Mouse (Mus musculus) intestine, postnatal 0 days (tissue): ENCODE measurements at regions not wholly inside any gene's neighbourhood (a gene's known extent, or its start where the extent isn't known, plus 50 kb on each side); places are given as distances from the start of the nearest gene placed in this dataset.

Experiments
- ATAC-seq: fragments of 200-750 bp; cut with Nextera tagmentation; 2 replicates; pipeline ENCODE4 v1.8.0; 2017; ENCODE audit warnings: mild to moderate bottlenecking, moderate TSS enrichment, moderate library complexity
- H3K27ac ChIP-seq: fragments of 300-500 bp; sonication (generic); 2 replicates; pipeline ENCODE4 v1.5.1; 2014; ENCODE audit warnings: mild to moderate bottlenecking, low read depth, low read length, moderate library complexity
- H3K27me3 ChIP-seq: fragments of 300-500 bp; sonication (generic); replicated peaks from 2 replicates; pipeline ENCODE4 v1.6.1; 2014; ENCODE audit warnings: low read length, mixed read lengths; ENCODE audit not compliant: control insufficient read depth, insufficient read depth
- H3K36me3 ChIP-seq: fragments of 300-500 bp; sonication (generic); 2 replicates; pipeline ENCODE4 v1.6.1; 2014; ENCODE audit warnings: mild to moderate bottlenecking, moderate library complexity; ENCODE audit not compliant: control insufficient read depth, insufficient read depth
- H3K4me1 ChIP-seq: fragments of 300-500 bp; sonication (generic); replicated peaks from 2 replicates; pipeline ENCODE4 v1.6.1; 2014; ENCODE audit warnings: antibody characterized with exemption, low read length, mixed read lengths; ENCODE audit not compliant: control insufficient read depth, insufficient read depth
- H3K4me2 ChIP-seq: fragments of 300-500 bp; sonication (generic); replicated peaks from 2 replicates; pipeline ENCODE4 v1.6.1; 2014; ENCODE audit warnings: low read depth, mild to moderate bottlenecking, moderate library complexity
- H3K4me3 ChIP-seq: fragments of 300-500 bp; sonication (generic); 2 replicates; pipeline ENCODE4 v1.5.1; 2014; ENCODE audit warnings: low read depth, low read length
- H3K9ac ChIP-seq: fragments of 300-500 bp; sonication (generic); 2 replicates; pipeline ENCODE4 v1.6.1; 2014; ENCODE audit warnings: mild to moderate bottlenecking, low read depth, low read length
- H3K9me3 ChIP-seq: fragments of 300-500 bp; sonication (generic); 2 replicates; pipeline ENCODE4 v1.6.1; 2016; ENCODE audit warnings: mixed run types; ENCODE audit not compliant: control insufficient read depth
- CTCF ChIP-seq: sonication (generic); IDR thresholded peaks from 2 replicates; pipeline ENCODE4 v1.5.1; 2016; ENCODE audit warnings: low read depth, mild to moderate bottlenecking, control low read depth, antibody characterized with exemption, moderate library complexity
- WGBS: fragments of 180-500 bp; shearing (Covaris S2); extraction: QIAGEN DNeasy Blood & Tissue Kit; methylation state at CpG from one replicate; pipeline ENCODE4 v1.1.7; 2014; 5-methylcytosine and 5-hydroxymethylcytosine counted together

DNA sequence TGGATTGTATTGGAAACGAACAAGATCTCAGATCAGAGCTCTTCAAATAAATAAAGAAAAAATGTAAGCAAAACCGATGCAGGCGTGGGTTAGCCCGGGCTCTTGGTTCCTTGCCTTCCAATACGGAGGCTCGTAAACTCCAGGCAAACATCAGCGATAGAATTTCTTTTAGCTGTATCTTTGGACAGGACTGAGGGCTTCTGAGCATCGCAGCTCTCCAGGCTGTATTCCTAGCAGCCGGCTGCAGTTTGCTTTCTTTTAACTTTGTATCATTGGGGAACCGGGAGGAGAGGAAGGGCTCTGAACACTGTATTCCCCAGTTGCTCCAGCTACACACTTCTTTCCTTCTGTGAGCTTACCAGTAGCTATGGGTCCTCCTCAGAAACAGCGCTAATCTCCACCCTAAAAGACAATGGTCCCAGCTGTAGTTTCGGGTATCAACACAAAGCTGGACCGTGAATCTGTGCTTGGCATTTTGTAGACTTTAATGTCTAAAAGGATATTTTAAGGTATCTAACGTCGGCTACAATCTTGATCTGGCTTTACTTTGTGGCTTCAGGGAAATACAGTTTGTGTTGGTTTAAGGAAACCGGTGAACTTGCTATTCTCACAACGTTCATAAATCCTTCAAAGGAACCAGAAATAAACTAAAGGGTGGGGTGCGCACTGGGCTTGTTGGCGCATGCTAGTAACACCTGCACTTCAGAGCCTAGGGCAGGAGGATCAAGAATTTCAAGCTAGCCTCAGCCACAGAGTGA is 183.2 kb downstream of the Tfap2c start:
- Histone ChIP-seq H3K27ac (no peak overlapping the region), H3K4me3 (no peak overlapping the region), H3K4me2 (no peak overlapping the region), H3K4me1 (no peaks in the 10 kb centered on the region), H3K36me3 (no peaks in the 10 kb centered on the region), H3K27me3 (peaks cover 76% of the 10 kb centered on the region), H3K9ac (no peak overlapping the region), H3K9me3 (no peaks in the 10 kb centered on the region)
- WGBS: 5% methylated on average over 19 of the region's 19 CpGs
- no peak for TF ChIP-seq CTCF
- ATAC-seq: no peak

DNA sequence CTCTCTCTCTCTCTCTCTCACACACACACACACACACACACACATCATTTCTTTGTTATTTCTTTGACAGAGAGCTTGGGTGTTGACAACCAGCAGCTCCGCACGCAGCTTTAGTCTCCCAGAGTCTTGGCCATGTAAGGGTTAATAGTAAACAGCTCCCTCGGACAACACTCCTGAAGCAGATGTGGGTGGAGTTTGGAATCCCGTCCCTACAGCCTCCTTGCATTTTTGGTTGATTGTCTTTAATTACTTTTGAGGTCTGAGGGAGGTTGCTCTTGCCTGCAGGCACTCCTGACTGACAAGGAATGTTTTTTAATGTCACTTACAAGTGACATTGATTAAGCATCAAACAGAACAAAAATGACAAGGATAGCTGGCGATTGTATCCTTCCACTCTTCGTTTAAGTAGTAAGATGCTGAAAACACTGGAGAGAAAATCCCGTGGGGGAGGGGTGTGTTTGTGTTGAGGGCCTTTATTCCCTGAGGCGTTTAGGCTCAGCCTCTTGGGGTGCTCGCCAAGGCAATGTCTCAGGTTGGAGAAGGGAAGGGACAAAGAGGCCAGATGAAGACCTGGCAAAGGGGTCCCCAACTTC is 184.1 kb downstream of the Tfap2c start:
- Histone ChIP-seq H3K9ac (no peak overlapping the region), H3K4me1 (no peaks in the 10 kb centered on the region), H3K4me2 (no peak overlapping the region), H3K27ac (no peak overlapping the region), H3K4me3 (no peak overlapping the region), H3K36me3 (no peaks in the 10 kb centered on the region), H3K27me3 (peaks cover 75% of the 10 kb centered on the region), H3K9me3 (no peaks in the 10 kb centered on the region)
- 5% methylated on average over 9 of the region's 9 CpGs for WGBS
- TF ChIP-seq CTCF: no peak
- no peak for ATAC-seq

DNA sequence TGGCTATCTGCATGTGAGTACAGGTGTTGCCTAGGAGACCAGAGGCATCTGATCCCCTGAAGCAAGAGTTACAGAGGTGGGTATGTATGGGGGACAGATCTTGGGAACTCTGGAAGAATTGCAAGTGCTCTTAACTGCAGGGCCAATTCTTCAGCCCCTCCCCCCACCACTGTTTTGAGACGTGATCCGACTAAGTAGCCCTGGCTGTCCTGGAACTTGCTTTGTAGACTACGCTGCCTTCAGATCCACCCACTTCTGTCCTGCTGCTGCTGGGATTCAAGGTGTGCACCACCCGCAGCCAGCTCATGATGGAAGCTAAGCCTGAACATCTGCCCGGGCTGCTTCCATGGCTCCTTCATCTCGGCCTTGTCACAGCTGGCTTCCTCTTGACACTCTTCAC is 186.2 kb downstream of the Tfap2c start:
- no peaks in the 10 kb centered on the region for H3K9me3 ChIP-seq
- no peaks in the 10 kb centered on the region for H3K4me1 ChIP-seq
- H3K36me3 ChIP-seq: no peaks in the 10 kb centered on the region
- H3K4me3 ChIP-seq: no peak overlapping the region
- no peak overlapping the region for H3K4me2 ChIP-seq
- H3K9ac ChIP-seq: no peak overlapping the region
- peaks cover 69% of the 10 kb centered on the region for H3K27me3 ChIP-seq
- TF ChIP-seq CTCF: no peak
- no peak for ATAC-seq
- no peak overlapping the region for H3K27ac ChIP-seq
- 22% methylated on average over 6 of the region's 6 CpGs for WGBS

DNA sequence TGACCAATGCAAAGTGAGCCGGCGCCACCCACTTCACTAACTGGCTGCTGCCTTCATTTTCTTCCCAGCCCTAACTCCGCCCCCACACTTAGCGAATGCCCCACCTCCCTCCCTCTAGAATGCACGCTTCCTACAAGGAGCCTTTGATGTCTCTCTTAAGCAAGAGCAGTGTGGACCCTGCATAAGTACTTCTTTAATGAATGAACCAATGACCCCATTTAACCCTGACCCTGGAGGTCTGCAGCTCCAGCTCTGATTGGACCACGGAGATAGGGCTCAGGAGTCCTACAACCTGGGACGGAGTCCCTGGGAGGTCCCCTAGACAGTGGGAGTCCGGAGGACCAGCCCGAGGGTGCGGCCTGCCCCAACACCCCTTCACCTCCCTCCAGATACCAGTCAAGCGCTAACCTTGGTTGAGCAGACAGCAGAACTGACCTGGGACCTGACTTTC is 189.7 kb downstream of the Tfap2c start:
- ATAC-seq: no peak; the same call in 1 of the 2 replicates
- no peaks in the 10 kb centered on the region for H3K4me1 ChIP-seq
- WGBS: 15% methylated on average over 11 of the region's 11 CpGs
- no peak overlapping the region for H3K27ac ChIP-seq
- no peaks in the 10 kb centered on the region for H3K36me3 ChIP-seq
- H3K4me2 ChIP-seq: 0 out of 2 replicates have a peak overlapping the region, but pooled peaks have one; percentile 24
- H3K9ac ChIP-seq: no peak overlapping the region
- no peak overlapping the region for H3K4me3 ChIP-seq
- H3K9me3 ChIP-seq: no peaks in the 10 kb centered on the region
- no peak for TF ChIP-seq CTCF
- peaks cover 37% of the 10 kb centered on the region for H3K27me3 ChIP-seq

DNA sequence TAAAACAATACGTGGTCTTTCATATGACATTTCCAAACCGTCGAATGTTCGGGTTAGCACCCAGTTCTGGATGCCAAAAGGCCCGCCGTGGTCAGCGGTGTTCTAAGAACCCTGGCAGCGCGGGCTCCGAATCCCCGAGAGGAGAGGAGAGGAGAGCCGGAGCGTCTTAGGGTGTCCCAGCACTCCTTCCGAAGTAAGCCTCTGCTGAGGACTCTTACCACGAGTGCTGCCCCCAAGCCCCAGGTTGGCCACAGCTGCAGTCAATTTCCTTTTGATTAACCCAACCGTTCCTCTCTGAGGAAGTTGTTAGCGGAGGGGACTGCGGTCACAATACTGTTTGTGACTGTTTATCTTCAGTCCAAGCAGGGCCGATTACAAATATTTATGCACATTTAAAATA is 190.1 kb downstream of the Tfap2c start:
- H3K27me3 ChIP-seq: peaks cover 33% of the 10 kb centered on the region
- no peaks in the 10 kb centered on the region for H3K36me3 ChIP-seq
- no peaks in the 10 kb centered on the region for H3K9me3 ChIP-seq
- H3K4me2 ChIP-seq: no peak overlapping the region
- ATAC-seq: no peak
- H3K4me1 ChIP-seq: no peaks in the 10 kb centered on the region
- no peak for TF ChIP-seq CTCF
- no peak overlapping the region for H3K9ac ChIP-seq
- no peak overlapping the region for H3K27ac ChIP-seq
- WGBS: 20% methylated on average over 19 of the region's 19 CpGs
- no peak overlapping the region for H3K4me3 ChIP-seq

DNA sequence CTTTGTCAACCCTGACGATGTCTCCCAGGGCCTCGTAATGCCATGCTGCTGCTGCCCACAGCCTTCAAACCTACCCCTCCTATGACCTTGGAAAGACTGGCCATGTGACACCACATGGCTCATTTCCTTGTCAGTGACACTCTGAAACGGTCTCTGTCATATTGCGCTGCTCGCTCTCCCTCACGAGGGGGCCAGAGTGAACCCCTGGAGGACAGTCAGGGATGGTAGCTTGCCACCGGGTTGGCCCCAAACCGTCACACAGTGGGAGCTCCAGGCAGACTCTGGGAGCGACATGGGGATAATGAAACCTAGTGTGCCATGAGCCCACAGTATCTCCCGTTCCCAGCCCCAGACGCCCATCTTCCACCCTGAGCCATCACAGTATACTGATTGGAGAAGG is 188.8 kb downstream of the Bmp7 start:
- Histone ChIP-seq H3K4me1 (no peaks in the 10 kb centered on the region), H3K36me3 (no peaks in the 10 kb centered on the region), H3K4me2 (no peak overlapping the region), H3K4me3 (no peak overlapping the region), H3K27ac (no peak overlapping the region), H3K9ac (no peak overlapping the region), H3K9me3 (no peaks in the 10 kb centered on the region), H3K27me3 (no peaks in the 10 kb centered on the region)
- no peak for TF ChIP-seq CTCF
- no peak for ATAC-seq
- WGBS: 82% methylated on average over 11 of the region's 11 CpGs
